Mouse (Mus musculus): Measurements from ENCODE around the gene Gm49373. TPM values are rescaled to one million over a fixed set of nuclear protein-coding genes. Genes with fewer than 3 reads are reported as not detected.
A peak's percentile ranks its signal among the peaks of the same experiment; 100 is the strongest.

The Gm49373 gene
- polyA plus RNA-seq, 1 experiment from 2014 or later: 0.26 TPM

DNA sequence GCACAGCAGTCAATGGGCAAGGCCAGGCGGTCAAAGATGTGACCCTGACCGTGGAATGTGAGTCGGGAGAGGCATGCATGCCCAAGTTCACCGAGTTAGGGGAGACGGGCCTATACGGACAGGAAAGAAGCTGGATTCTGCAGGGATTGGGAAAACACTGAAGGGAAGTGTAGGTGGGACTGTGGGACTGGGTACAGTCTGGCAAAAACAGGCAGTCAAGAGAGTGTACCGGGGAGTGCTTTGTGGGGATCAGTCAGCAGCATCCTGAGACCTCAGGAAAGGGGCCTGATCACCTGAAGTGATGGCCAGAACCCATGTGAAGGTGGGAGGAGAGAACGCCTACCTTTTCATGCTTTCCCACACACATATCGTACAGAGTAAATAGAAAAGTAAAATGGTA, 37.3 kb downstream of the Gm49373 start:
- H3K27ac ChIP-seq: no peak overlapping the region
- H3K9me3 ChIP-seq (replicated peaks): no peaks in the 10 kb centered on the region
- no peak overlapping the region for H3K9ac ChIP-seq
- peaks cover 62% of the 10 kb centered on the region for H3K4me1 ChIP-seq (replicated peaks)
- 35% methylated on average over 9 of the region's 9 CpGs for WGBS
- no peak overlapping the region; the same call in 1 of the 2 replicates for H3K4me3 ChIP-seq
- H3K4me2 ChIP-seq: no peak overlapping the region
- H3K36me3 ChIP-seq: no peaks in the 10 kb centered on the region
- no peak for ATAC-seq (replicated peaks; ENCODE audit: insufficient number of reproducible peaks, insufficient read depth, low FRiP score, low read depth)
- H3K27me3 ChIP-seq: peaks cover 84% of the 10 kb centered on the region

DNA sequence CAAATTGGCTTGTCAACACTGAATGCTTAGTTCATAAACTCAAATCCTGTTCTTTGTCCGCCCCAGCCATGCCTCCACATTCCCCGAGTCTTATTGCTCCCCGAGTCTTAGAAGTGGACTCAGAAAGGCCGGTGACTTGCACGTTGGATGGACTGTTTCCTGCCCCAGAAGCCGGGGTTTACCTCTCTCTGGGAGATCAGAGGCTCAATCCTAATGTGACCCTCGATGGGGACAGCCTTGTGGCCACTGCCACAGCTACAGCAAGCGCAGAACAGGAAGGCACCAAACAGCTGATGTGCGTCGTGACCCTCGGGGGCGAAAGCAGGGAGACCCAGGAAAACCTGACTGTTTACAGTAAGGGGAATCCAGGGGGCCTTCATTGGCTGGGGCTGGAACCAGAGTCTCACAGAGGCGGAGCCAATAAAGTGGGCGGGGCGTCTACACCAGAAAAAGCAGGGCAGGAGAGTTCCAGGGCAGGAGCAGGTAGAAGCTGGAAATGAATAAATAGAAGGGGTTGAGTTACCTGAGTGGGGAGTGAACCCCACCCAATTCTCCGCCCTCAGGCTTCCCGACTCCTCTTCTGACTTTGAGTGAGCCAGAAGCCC, 38.3 kb downstream of the Gm49373 start:
- H3K4me1 ChIP-seq (replicated peaks): peaks cover 72% of the 10 kb centered on the region
- WGBS: 5% methylated on average over 17 of the region's 17 CpGs
- H3K36me3 ChIP-seq: no peaks in the 10 kb centered on the region
- ATAC-seq (replicated peaks; ENCODE audit: insufficient number of reproducible peaks, insufficient read depth, low FRiP score, low read depth): no peak
- no peak overlapping the region for H3K27ac ChIP-seq
- peaks cover 77% of the 10 kb centered on the region for H3K27me3 ChIP-seq
- H3K4me3 ChIP-seq: no peak overlapping the region
- H3K4me2 ChIP-seq: no peak overlapping the region
- no peaks in the 10 kb centered on the region for H3K9me3 ChIP-seq (replicated peaks)
- H3K9ac ChIP-seq: no peak overlapping the region

DNA sequence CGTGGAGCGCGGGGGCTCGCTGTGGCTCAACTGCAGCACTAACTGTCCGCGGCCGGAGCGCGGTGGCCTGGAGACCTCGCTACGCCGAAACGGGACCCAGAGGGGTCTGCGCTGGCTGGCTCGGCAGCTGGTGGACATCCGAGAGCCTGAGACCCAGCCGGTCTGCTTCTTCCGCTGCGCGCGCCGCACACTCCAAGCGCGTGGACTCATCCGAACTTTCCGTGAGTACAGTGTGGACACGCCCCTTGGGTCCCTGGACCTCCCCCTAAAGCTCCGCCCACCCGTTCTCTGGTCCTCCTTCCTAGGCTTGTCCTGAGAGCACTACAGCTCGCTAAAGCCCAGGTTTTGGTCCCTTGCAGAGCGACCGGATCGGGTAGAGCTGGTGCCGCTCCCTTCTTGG, 39.8 kb downstream of the Gm49373 start:
- peak; percentile 50 for ATAC-seq (replicated peaks; ENCODE audit: insufficient number of reproducible peaks, insufficient read depth, low FRiP score, low read depth)
- 0% methylated on average over 34 of the region's 34 CpGs for WGBS
- H3K4me3 ChIP-seq: peak overlapping the region; percentile 59
- H3K4me1 ChIP-seq (replicated peaks): peaks cover 74% of the 10 kb centered on the region
- peak overlapping the region; percentile 44 for H3K9ac ChIP-seq
- no peaks in the 10 kb centered on the region for H3K36me3 ChIP-seq
- H3K27me3 ChIP-seq: peaks cover 66% of the 10 kb centered on the region
- H3K9me3 ChIP-seq (replicated peaks): no peaks in the 10 kb centered on the region
- peak overlapping the region; percentile 98 for H3K4me2 ChIP-seq
- H3K27ac ChIP-seq: no peak overlapping the region

DNA sequence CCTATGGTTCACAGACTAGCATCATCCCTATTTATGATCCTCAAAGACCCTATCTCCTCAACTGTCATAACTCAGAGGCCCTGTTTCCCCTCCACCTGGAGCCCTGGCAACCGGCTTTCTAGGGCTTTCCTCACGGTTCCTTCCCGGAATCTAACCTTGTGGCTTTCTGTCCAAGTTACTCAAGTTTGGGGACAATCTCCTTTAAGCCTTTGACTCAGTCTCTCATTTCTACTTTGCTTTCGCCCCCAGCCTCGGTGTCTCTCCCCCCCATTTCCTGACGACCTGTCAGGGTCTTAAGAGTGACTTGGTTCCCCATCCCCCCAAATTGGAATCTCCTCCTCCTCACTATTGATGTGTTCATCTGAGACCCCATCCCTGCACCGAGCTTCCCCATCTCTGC, 40.4 kb downstream of the Gm49373 start:
- peaks cover 69% of the 10 kb centered on the region for H3K4me1 ChIP-seq (replicated peaks)
- H3K4me3 ChIP-seq: peak overlapping the region; percentile 59
- H3K4me2 ChIP-seq: peak overlapping the region; percentile 98
- H3K27me3 ChIP-seq: peaks cover 59% of the 10 kb centered on the region
- no peak overlapping the region for H3K27ac ChIP-seq
- no peaks in the 10 kb centered on the region for H3K36me3 ChIP-seq
- H3K9ac ChIP-seq: 0 out of 2 replicates have a peak overlapping the region, but pooled peaks have one; percentile 47
- 2% methylated on average over 7 of the region's 7 CpGs for WGBS
- no peak for ATAC-seq (replicated peaks; ENCODE audit: insufficient number of reproducible peaks, insufficient read depth, low FRiP score, low read depth)
- H3K9me3 ChIP-seq (replicated peaks): no peaks in the 10 kb centered on the region

DNA sequence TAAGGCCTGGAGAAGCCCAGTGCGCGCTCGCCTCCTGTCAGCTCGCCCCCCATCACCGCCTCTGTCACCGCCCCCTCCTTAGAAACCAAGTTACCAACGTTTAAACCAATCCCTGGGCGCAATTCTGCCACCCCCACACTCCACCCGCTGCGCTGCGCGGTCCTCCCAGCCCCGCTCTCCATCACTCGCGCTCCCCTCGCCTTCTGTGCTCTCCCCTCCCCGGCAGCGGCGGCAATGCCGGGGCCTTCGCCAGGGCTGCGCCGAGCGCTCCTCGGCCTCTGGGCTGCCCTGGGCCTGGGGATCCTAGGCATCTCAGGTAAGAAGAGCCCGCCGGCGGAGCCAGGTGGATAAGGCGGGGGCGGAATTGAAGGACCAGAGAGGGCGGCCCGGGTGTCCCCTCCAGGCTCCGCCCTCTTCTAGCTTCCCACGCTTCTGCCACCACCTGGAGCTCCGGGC, 41.0 kb downstream of the Gm49373 start, which contains the start of gene Icam5:
Gene Icam5, plus strand, starts transcription at position 178 of the 456 bp plus-strand sequence.
- H3K9me3 ChIP-seq (replicated peaks): no peaks in the 10 kb centered on the region
- peak within 1 kb of the TSS; percentile 47 for H3K9ac ChIP-seq
- H3K4me1 ChIP-seq (replicated peaks): peaks cover 63% of the 10 kb centered on the region
- peak within 1 kb of the TSS; percentile 98 for H3K4me2 ChIP-seq
- under 1% methylated on average over 33 of the region's 35 CpGs for WGBS
- peak within 1 kb of the TSS; percentile 59 for H3K4me3 ChIP-seq
- ATAC-seq (replicated peaks; ENCODE audit: insufficient number of reproducible peaks, insufficient read depth, low FRiP score, low read depth): no peak
- H3K36me3 ChIP-seq: no peaks in the 10 kb centered on the region
- H3K27me3 ChIP-seq: peaks cover 54% of the 10 kb centered on the region
- peak within 1 kb of the TSS; percentile 64 for H3K27ac ChIP-seq

DNA sequence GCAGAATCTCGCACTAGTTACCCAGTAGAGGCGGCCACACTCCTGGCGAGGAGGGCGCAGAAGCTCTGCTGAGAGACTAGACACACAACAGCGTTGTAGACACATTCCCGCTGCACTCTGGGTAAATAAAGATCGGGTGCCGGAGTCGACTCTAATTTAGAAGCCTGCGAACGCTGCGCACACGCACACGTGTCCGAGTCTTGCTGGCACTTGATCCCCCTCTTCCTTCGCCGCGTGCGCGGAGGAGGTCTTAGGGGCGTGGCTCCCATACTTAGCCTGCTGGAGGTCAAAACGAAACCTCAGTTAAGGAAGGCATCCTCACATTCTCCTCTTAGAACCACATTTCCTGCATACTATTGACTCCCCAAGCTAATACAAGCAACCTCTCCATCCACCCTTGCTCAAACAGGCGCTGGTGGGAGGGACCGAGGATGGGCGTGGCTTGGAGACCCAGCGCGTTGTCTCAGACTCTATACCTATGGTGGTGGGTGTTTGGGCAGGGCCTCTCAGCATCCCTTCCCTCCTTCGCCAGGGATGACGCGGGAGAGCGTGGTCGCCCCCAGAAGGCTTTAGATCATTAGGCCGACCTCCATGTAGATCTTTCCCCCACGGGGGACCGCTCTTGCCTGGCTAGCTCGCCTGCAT, 41.5 kb downstream of the Gm49373 start:
- Histone ChIP-seq H3K9me3 (replicated peaks) (no peaks in the 10 kb centered on the region), H3K27ac (peak overlapping the region; percentile 64), H3K4me3 (peak overlapping the region; percentile 59), H3K4me1 (replicated peaks) (peaks cover 57% of the 10 kb centered on the region), H3K27me3 (peaks cover 50% of the 10 kb centered on the region), H3K36me3 (no peaks in the 10 kb centered on the region), H3K4me2 (peak overlapping the region; percentile 98), H3K9ac (peak overlapping the region; percentile 47)
- ATAC-seq (replicated peaks; ENCODE audit: insufficient number of reproducible peaks, insufficient read depth, low FRiP score, low read depth): peak; percentile 10; the same call in 1 of the 2 replicates
- 0% methylated on average over 36 of the region's 36 CpGs for WGBS

DNA sequence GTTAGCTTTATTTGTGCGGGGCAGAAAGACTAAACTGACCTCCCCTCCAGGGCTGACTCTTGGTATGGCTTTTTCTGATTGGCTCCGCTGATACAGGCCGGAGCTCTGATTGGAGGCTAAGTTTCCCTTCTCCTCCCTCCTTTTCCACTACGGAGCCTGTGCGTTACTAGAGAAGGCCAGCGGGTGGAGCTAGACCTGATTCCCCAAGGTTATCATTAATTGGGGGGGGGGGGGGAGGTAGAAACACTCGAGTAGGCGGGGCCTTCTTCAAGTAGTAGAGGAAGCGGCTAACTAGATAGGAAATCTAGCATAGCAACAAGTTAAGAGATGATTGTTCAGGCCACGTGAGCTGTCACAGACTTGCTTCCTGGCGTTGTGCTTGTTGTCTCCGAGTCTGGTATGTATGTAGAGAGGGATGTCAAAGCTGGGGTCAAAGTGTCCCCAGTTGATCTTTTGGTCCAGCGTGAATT, 42.1 kb downstream of the Gm49373 start:
- Histone ChIP-seq H3K27me3 (peaks cover 46% of the 10 kb centered on the region), H3K4me1 (replicated peaks) (peaks cover 54% of the 10 kb centered on the region), H3K4me2 (peak overlapping the region; percentile 98), H3K4me3 (peak overlapping the region; percentile 59), H3K27ac (peak overlapping the region; percentile 64), H3K9ac (peak overlapping the region; percentile 47), H3K36me3 (no peaks in the 10 kb centered on the region), H3K9me3 (replicated peaks) (no peaks in the 10 kb centered on the region)
- peak; percentile 49 for ATAC-seq (replicated peaks; ENCODE audit: insufficient number of reproducible peaks, insufficient read depth, low FRiP score, low read depth)
- WGBS: under 1% methylated on average over 13 of the region's 13 CpGs

DNA sequence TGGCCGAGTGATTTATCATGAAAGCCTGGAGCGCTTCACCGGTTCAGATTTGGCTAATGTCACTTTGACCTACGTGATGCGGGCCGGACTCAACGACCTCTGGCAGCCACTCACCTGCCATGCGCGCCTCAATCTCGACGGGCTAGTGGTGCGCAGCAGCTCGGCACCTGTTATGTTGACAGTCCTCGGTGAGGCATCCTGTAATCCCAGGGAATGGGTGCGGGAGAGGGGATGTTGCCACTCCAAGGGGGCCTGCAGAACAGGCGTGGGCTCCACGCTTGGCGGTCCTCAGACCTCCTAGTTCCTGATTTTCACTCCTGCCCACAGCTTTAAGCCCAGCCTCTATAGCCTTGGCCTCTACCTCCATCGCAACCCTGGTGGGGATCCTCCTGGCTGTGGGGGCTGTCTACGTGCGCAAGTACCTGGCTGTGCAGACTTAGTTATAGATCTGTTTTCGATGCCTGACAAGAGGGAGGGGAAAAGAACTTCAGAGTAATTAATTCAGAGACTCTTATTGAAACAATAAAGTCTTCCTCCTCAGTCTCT, 42.8 kb downstream of the Gm49373 start:
- no peaks in the 10 kb centered on the region for H3K9me3 ChIP-seq (replicated peaks)
- H3K27ac ChIP-seq: no peak overlapping the region
- H3K4me3 ChIP-seq: peak overlapping the region; percentile 59
- peak overlapping the region; percentile 49; the same call in 1 of the 2 replicates for H3K9ac ChIP-seq
- peaks cover 52% of the 10 kb centered on the region for H3K4me1 ChIP-seq (replicated peaks)
- WGBS: 17% methylated on average over 22 of the region's 22 CpGs
- no peaks in the 10 kb centered on the region for H3K36me3 ChIP-seq
- H3K4me2 ChIP-seq: peak overlapping the region; percentile 98
- peaks cover 46% of the 10 kb centered on the region for H3K27me3 ChIP-seq
- no peak for ATAC-seq (replicated peaks; ENCODE audit: insufficient number of reproducible peaks, insufficient read depth, low FRiP score, low read depth)

DNA sequence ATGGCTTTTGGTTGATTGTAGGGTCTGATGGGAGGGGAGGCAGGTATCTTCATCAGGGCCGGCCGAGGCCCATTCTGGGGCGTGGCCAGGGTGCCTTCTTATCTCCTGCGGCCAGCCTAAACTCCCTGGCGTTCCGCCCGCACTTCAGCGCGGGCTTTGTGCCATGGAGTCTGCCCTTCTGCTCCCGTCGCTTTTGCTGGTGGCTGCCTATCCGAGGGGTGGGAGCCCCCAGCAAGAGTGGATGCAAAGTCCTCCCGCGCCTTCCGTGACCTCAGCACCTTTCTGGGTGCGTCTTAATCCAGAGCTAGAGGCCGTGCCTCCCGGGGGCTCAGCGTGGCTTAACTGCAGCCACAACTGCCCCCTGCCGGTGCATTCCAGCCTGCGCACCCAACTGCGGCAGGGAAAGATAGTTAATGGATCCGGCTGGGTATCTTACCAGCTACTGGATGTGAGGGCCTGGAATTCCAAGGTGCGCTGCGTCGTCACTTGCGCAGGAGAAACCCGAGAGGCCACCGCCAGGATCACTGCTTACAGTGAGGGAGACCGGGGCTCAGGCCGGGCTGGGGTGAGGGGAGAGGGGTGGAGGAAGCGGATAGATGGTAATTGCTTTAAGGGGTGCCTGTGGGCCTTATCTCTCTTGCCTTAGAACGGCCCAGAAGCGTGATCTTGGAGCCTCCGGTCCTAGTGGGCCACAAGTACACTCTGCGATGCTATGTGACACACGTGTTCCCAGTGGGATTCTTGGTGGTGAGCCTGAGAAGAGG, 43.4 kb downstream of the Gm49373 start, which contains the start of gene Icam4:
Gene Icam4, plus strand, starts transcription at position 83 of the 764 bp plus-strand sequence.
- Histone ChIP-seq H3K4me2 (peak within 1 kb of the TSS; percentile 98), H3K4me3 (peak within 1 kb of the TSS; percentile 59), H3K27me3 (peaks cover 40% of the 10 kb centered on the region), H3K36me3 (no peaks in the 10 kb centered on the region), H3K4me1 (replicated peaks) (peaks cover 48% of the 10 kb centered on the region), H3K9me3 (replicated peaks) (no peaks in the 10 kb centered on the region), H3K27ac (peak within 1 kb of the TSS; percentile 38; the same call in 1 of the 2 replicates), H3K9ac (peak within 1 kb of the TSS; percentile 49)
- ATAC-seq (replicated peaks; ENCODE audit: insufficient number of reproducible peaks, insufficient read depth, low FRiP score, low read depth): 0 out of 2 replicates have a peak, but pooled peaks have one; percentile 27
- 2% methylated on average over 37 of the region's 37 CpGs for WGBS

DNA sequence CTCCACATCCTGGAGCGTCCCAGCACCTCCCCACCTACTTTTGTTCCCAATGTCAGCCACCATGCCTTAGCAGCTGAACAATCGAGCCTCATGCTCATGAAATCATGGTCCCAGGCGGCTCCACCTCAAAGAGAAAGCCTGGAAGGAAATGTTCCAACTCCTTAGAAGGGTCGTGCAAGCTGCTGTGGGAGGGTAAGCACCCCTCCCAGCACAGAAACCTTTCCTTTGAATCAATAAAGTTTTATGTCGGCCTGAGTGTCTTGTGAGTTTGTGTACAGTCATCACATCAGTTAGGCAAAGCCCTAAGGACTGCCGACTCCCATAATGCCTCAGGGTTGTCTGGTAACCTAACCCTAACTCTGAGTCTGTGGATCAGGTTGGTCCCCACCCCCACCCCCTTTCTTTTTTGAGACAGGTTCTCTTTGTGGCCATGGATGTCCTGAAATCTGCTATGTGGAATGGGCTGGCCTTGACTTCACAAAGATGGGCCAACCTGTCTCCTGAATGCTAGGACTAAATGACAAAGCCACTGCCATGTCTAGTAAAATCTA, 44.3 kb downstream of the Gm49373 start:
- no peaks in the 10 kb centered on the region for H3K36me3 ChIP-seq
- H3K4me2 ChIP-seq: 0 out of 2 replicates have a peak overlapping the region, but pooled peaks have one; percentile 98
- H3K9me3 ChIP-seq (replicated peaks): no peaks in the 10 kb centered on the region
- H3K27me3 ChIP-seq: peaks cover 33% of the 10 kb centered on the region
- 66% methylated on average over 6 of the region's 6 CpGs for WGBS
- H3K4me1 ChIP-seq (replicated peaks): peaks cover 48% of the 10 kb centered on the region
- ATAC-seq (replicated peaks; ENCODE audit: insufficient number of reproducible peaks, insufficient read depth, low FRiP score, low read depth): no peak
- no peak overlapping the region for H3K27ac ChIP-seq
- no peak overlapping the region for H3K4me3 ChIP-seq
- H3K9ac ChIP-seq: no peak overlapping the region
